Mouse (Mus musculus): Measurements from ENCODE around the gene Ssbp4. TPM values are rescaled to one million over a fixed set of nuclear protein-coding genes. Genes with fewer than 3 reads are reported as not detected.

The Ssbp4 gene
- total and polyA plus RNA-seq, 2 experiments from 2014 or later: 57.3 to 107 TPM

- no peak for DNase-seq (ENCODE audit: low spot score)
- Histone ChIP-seq H3K4me3 (ENCODE audit: low read depth, low read length) (no peak overlapping the region), H3K36me3 (replicated peaks; ENCODE audit: control insufficient read depth, insufficient read depth, low read length) (peaks cover 29% of the 10 kb centered on the region), H3K9ac (replicated peaks; ENCODE audit: low read depth, low read length) (peak overlapping the region; percentile 43), H3K27me3 (ENCODE audit: control insufficient read depth, insufficient read depth, low read length) (no peaks in the 10 kb centered on the region), H3K4me2 (ENCODE audit: low read depth, low read length) (no peak overlapping the region), H3K9me3 (replicated peaks; ENCODE audit: control insufficient read depth, low read length) (no peaks in the 10 kb centered on the region), H3K27ac (ENCODE audit: low read depth) (peak overlapping the region; percentile 85), H3K4me1 (ENCODE audit: control insufficient read depth, insufficient read depth) (peaks cover 48% of the 10 kb centered on the region)
- TF ChIP-seq CTCF (IDR thresholded peaks at IDR 0.05; ENCODE audit: low read depth) (no peak), EP300 (IDR thresholded peaks at IDR 0.05; ENCODE audit: low read depth) (no peak; the same call in 1 of the 2 replicates)
- WGBS: 41% methylated on average over 8 of the region's 8 CpGs
- peak; percentile 53 for ATAC-seq (ENCODE audit: insufficient read depth, low read depth)
Measured at GRCm38 (mm10) chr8:70647343-70648163, 38.9 kb upstream of the Ssbp4 start.

GRCm38 (mm10) chr8:70646775-70647174 lies 38.1 kb upstream of the Ssbp4 start:
- no peak overlapping the region for H3K4me2 ChIP-seq (ENCODE audit: low read depth, low read length)
- H3K9ac ChIP-seq (replicated peaks; ENCODE audit: low read depth, low read length): 0 out of 2 replicates have a peak overlapping the region, but pooled peaks have one; percentile 43
- no peak for ATAC-seq (ENCODE audit: insufficient read depth, low read depth)
- H3K9me3 ChIP-seq (replicated peaks; ENCODE audit: control insufficient read depth, low read length): no peaks in the 10 kb centered on the region
- TF ChIP-seq CTCF (IDR thresholded peaks at IDR 0.05; ENCODE audit: low read depth) (no peak), EP300 (IDR thresholded peaks at IDR 0.05; ENCODE audit: low read depth) (no peak)
- peaks cover 48% of the 10 kb centered on the region for H3K4me1 ChIP-seq (ENCODE audit: control insufficient read depth, insufficient read depth)
- no peak overlapping the region for H3K4me3 ChIP-seq (ENCODE audit: low read depth, low read length)
- H3K27ac ChIP-seq (ENCODE audit: low read depth): peak overlapping the region; percentile 85
- DNase-seq (ENCODE audit: low spot score): no peak
- H3K27me3 ChIP-seq (ENCODE audit: control insufficient read depth, insufficient read depth, low read length): no peaks in the 10 kb centered on the region
- peaks cover 21% of the 10 kb centered on the region for H3K36me3 ChIP-seq (replicated peaks; ENCODE audit: control insufficient read depth, insufficient read depth, low read length)

GRCm38 (mm10) chr8:70646369-70646768 lies 37.7 kb upstream of the Ssbp4 start:
- Histone ChIP-seq H3K36me3 (replicated peaks; ENCODE audit: control insufficient read depth, insufficient read depth, low read length) (peaks cover 17% of the 10 kb centered on the region), H3K4me3 (ENCODE audit: low read depth, low read length) (no peak overlapping the region), H3K27me3 (ENCODE audit: control insufficient read depth, insufficient read depth, low read length) (no peaks in the 10 kb centered on the region), H3K9me3 (replicated peaks; ENCODE audit: control insufficient read depth, low read length) (no peaks in the 10 kb centered on the region), H3K4me1 (ENCODE audit: control insufficient read depth, insufficient read depth) (peaks cover 48% of the 10 kb centered on the region), H3K27ac (ENCODE audit: low read depth) (0 out of 2 replicates have a peak overlapping the region, but pooled peaks have one; percentile 35), H3K4me2 (ENCODE audit: low read depth, low read length) (no peak overlapping the region), H3K9ac (replicated peaks; ENCODE audit: low read depth, low read length) (no peak overlapping the region)
- 75% methylated on average over 6 of the region's 6 CpGs for WGBS
- ATAC-seq (ENCODE audit: insufficient read depth, low read depth) (no peak), DNase-seq (ENCODE audit: low spot score) (no peak)
- no peak for TF ChIP-seq CTCF (IDR thresholded peaks at IDR 0.05; ENCODE audit: low read depth)
- no peak for TF ChIP-seq EP300 (IDR thresholded peaks at IDR 0.05; ENCODE audit: low read depth)

- Histone ChIP-seq H3K36me3 (replicated peaks; ENCODE audit: control insufficient read depth, insufficient read depth, low read length) (peaks cover 10% of the 10 kb centered on the region), H3K4me1 (ENCODE audit: control insufficient read depth, insufficient read depth) (peaks cover 48% of the 10 kb centered on the region), H3K4me2 (ENCODE audit: low read depth, low read length) (no peak overlapping the region), H3K4me3 (ENCODE audit: low read depth, low read length) (no peak overlapping the region), H3K9me3 (replicated peaks; ENCODE audit: control insufficient read depth, low read length) (no peaks in the 10 kb centered on the region), H3K27ac (ENCODE audit: low read depth) (peak overlapping the region; percentile 35; the same call in 1 of the 2 replicates), H3K27me3 (ENCODE audit: control insufficient read depth, insufficient read depth, low read length) (no peaks in the 10 kb centered on the region), H3K9ac (replicated peaks; ENCODE audit: low read depth, low read length) (no peak overlapping the region)
- DNase-seq (ENCODE audit: low spot score) (no peak), ATAC-seq (ENCODE audit: insufficient read depth, low read depth) (no peak)
- TF ChIP-seq CTCF (IDR thresholded peaks at IDR 0.05; ENCODE audit: low read depth) (no peak), EP300 (IDR thresholded peaks at IDR 0.05; ENCODE audit: low read depth) (no peak)
- 49% methylated on average over 17 of the region's 17 CpGs for WGBS
Measured at GRCm38 (mm10) chr8:70645501-70646224, 37.0 kb upstream of the Ssbp4 start.

GRCm38 (mm10) chr8:70644065-70644464 lies 35.4 kb upstream of the Ssbp4 start:
- H3K4me3 ChIP-seq (ENCODE audit: low read depth, low read length): no peak overlapping the region
- H3K9me3 ChIP-seq (replicated peaks; ENCODE audit: control insufficient read depth, low read length): no peaks in the 10 kb centered on the region
- 81% methylated on average over 2 of the region's 2 CpGs for WGBS
- no peak overlapping the region for H3K9ac ChIP-seq (replicated peaks; ENCODE audit: low read depth, low read length)
- DNase-seq (ENCODE audit: low spot score): no peak
- ATAC-seq (ENCODE audit: insufficient read depth, low read depth): no peak
- peaks cover 38% of the 10 kb centered on the region for H3K4me1 ChIP-seq (ENCODE audit: control insufficient read depth, insufficient read depth)
- no peak overlapping the region for H3K4me2 ChIP-seq (ENCODE audit: low read depth, low read length)
- no peak overlapping the region for H3K27ac ChIP-seq (ENCODE audit: low read depth)
- peak; percentile 19; the same call in 1 of the 2 replicates for TF ChIP-seq CTCF (IDR thresholded peaks at IDR 0.05; ENCODE audit: low read depth)
- TF ChIP-seq EP300 (IDR thresholded peaks at IDR 0.05; ENCODE audit: low read depth): no peak
- no peaks in the 10 kb centered on the region for H3K36me3 ChIP-seq (replicated peaks; ENCODE audit: control insufficient read depth, insufficient read depth, low read length)
- no peaks in the 10 kb centered on the region for H3K27me3 ChIP-seq (ENCODE audit: control insufficient read depth, insufficient read depth, low read length)
